ENCODE assay signal across 8 mouse cellular contexts in genomic region chr4:152345120-152345889, GRCm38 (mm10). TPM values are rescaled to one million over a fixed set of nuclear protein-coding genes. Genes with fewer than 3 reads are reported as not detected.
DNase-seq lines count a peak whose midpoint lies in the region; ATAC-seq lines count a peak whose summit lies in the region.
"Had no signal": no experiment of that assay in that cellular context is flagged by ENCODE, and none has a peak within 500 bp of the region (broad histone marks: within the 10 kb centered on the region; RNA-seq: fewer than 3 reads in every experiment).

No protein-coding gene starts in this region.

- peak; percentile 45 for DNase-seq in retina, adult 2 months (ENCODE audit: low read depth, low spot score)
- DNase-seq in retina, embryonic 14.5 days (ENCODE audit: low spot score): no peak
- peak; percentile 31 to 35 for DNase-seq in kidney, postnatal 36 days
- DNase-seq in thymus, postnatal 4 days: no peak
- DNase-seq in natural killer cell, adult 2 months (ENCODE audit: low spot score in 2 of 2): no peak

- peak; percentile 52 for ATAC-seq in common myeloid progenitor, adult 5-6 weeks (replicated peaks; ENCODE audit: low read depth, poor library complexity, severe bottlenecking)
- ATAC-seq in monocyte, adult 5-6 weeks (replicated peaks; ENCODE audit: insufficient number of reproducible peaks, low FRiP score, low TSS enrichment, poor library complexity, severe bottlenecking): 0 out of 2 replicates have a peak, but pooled peaks have one; percentile 30

RNA-seq across cellular contexts. Expression of gene Chd5, which starts 6.9 kb away (rescaled TPM):
- under 0.01 and 0.05 TPM in 2 replicates for total RNA-seq in common myeloid progenitor, adult 5-6 weeks (2017)
- 0.10 to 0.39 TPM in 2 of 3 replicates, not detected in the other for total RNA-seq in monocyte, adult 5-6 weeks (2017)

RNA-seq across cellular contexts. Expression of gene Rpl22, which starts 19.8 kb away (rescaled TPM):
- 3,442 and 3,905 TPM in 2 replicates for total RNA-seq in common myeloid progenitor, adult 5-6 weeks (2017)
- 1,335 to 1,418 TPM (median 1,365 TPM) in 3 replicates for total RNA-seq in monocyte, adult 5-6 weeks (2017)

RNA-seq across cellular contexts. Expression of gene Rnf207, which starts 26.5 kb away (rescaled TPM):
- not detected in 2 replicates for total RNA-seq in common myeloid progenitor, adult 5-6 weeks (2017)
- total RNA-seq in monocyte, adult 5-6 weeks (2017): not detected in 3 replicates

RNA-seq across cellular contexts. Expression of gene Icmt, which starts 48.3 kb away (rescaled TPM):
- total RNA-seq in common myeloid progenitor, adult 5-6 weeks (2017): 12.2 and 17.7 TPM in 2 replicates
- 10.5 to 18.2 TPM (median 14.9 TPM) in 3 replicates for total RNA-seq in monocyte, adult 5-6 weeks (2017)

RNA-seq across cellular contexts. Expression of gene Hes3, which starts 53.8 kb away (rescaled TPM):
- total RNA-seq in common myeloid progenitor, adult 5-6 weeks (2017): not detected in 2 replicates
- total RNA-seq in monocyte, adult 5-6 weeks (2017): not detected in 3 replicates
- total RNA-seq: layer of hippocampus, adult 18-20 months had no signal

Comparison
In these comparisons a context has a peak if more than half of its experiments do, and no peak if none do; other contexts are left out.
1. DNase-seq: peak in retina, adult 2 months (single experiment) and kidney, postnatal 36 days (2 of 2); none in retina, embryonic 14.5 days (single experiment), thymus, postnatal 4 days (single experiment) and natural killer cell, adult 2 months (0 of 2).